Mouse (Mus musculus): ENCODE results near the gene Gpr156. TPM values are rescaled to one million over a fixed set of nuclear protein-coding genes. Genes with fewer than 3 reads are reported as not detected.

Gene Gpr156
- polyA plus RNA-seq, 2 experiments, result 0.59 to 0.78 TPM

DNA sequence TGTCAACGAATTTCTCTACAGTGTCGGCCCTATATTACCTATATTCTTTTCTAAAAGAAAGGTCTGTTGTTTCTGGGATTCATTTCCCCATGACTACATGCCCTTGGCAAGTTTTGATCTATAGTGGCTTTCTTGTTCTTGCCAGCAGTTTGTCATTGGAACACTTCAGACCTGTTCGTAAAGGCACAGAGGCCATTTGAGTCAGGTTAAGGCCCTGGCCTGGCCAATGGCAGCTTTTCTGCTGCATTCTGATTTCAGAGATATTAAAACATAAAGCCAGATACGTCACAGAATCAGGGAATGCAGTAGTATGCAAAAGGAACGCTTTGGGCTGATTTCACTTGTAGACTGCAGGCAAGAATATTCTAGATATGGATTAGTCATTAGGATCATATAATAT, 17.5 kb upstream of the Gpr156 start:
- peaks cover 14% of the 10 kb centered on the region for H3K4me1 ChIP-seq (ENCODE audit: control insufficient read depth, insufficient read depth, low read length)
- no peak for TF ChIP-seq POLR2A (IDR thresholded peaks at IDR 0.05; ENCODE audit: borderline replicate concordance, extremely low read depth, insufficient read depth, insufficient read length)
- 62% methylated on average over 5 of the region's 5 CpGs for WGBS
- no peaks in the 10 kb centered on the region for H3K9me3 ChIP-seq (ENCODE audit: control insufficient read depth, low read length)
- no peak for DNase-seq (ENCODE audit: low spot score)
- H3K27me3 ChIP-seq (ENCODE audit: control insufficient read depth, insufficient read depth, low read length), result no peaks in the 10 kb centered on the region
- H3K4me2 ChIP-seq (replicated peaks; ENCODE audit: low read depth, low read length, severe bottlenecking), result no peak overlapping the region
- H3K9ac ChIP-seq (ENCODE audit: low read depth, low read length, severe bottlenecking), result no peak overlapping the region
- no peak overlapping the region for H3K4me3 ChIP-seq (replicated peaks; ENCODE audit: low read length)
- ATAC-seq (ENCODE audit: low FRiP score, low read depth), result no peak
- peak overlapping the region; percentile 63; the same call in 1 of the 2 replicates for H3K27ac ChIP-seq (replicated peaks; ENCODE audit: low read depth, low read length)
- no peaks in the 10 kb centered on the region for H3K36me3 ChIP-seq (ENCODE audit: control insufficient read depth, insufficient read depth, low read length)

DNA sequence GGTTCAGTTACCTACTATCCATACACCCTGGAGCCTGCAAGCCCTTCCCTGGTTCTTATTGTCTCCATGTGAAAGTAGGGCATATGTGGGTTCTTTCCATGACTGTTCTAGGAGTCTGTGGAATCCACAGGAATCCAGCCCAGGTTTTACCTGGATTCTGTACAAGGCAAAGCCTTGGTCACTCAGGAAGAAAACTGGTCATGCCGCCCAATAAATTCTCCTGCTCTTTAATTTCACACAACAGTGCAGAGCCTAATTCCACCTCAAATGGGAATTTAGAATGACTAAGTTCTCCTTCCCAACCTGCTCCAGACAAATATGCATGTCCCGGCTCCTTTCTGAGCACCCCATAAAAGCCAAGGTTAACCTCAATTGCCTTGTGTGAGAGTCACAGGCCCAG, 16.9 kb upstream of the Gpr156 start:
- H3K4me1 ChIP-seq (ENCODE audit: control insufficient read depth, insufficient read depth, low read length), result peaks cover 14% of the 10 kb centered on the region

DNA sequence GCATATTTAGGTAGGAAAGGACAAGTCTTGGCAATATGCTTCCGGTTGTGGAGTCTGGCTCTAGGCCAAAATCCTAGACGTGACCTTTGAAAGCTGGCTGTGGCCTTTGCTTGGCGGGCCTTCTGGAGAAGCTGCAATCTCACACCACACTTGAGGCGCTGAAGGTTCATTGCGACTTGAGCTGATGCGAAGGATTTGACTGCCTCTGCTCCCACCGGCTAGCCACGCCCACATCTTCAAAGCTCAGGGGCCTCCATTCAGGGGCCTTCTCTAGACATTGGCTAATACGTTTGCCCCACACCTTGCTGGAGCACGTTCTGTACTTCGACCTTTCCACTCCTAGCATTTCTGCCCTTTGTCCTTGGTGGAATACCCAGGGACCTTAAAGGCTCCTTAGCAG, 15.0 kb upstream of the Gpr156 start:
- TF ChIP-seq POLR2A (IDR thresholded peaks at IDR 0.05; ENCODE audit: borderline replicate concordance, extremely low read depth, insufficient read depth, insufficient read length), result no peak
- Histone ChIP-seq H3K9ac (ENCODE audit: low read depth, low read length, severe bottlenecking) (no peak overlapping the region), H3K36me3 (ENCODE audit: control insufficient read depth, insufficient read depth, low read length) (no peaks in the 10 kb centered on the region), H3K4me1 (ENCODE audit: control insufficient read depth, insufficient read depth, low read length) (peaks cover 14% of the 10 kb centered on the region), H3K9me3 (ENCODE audit: control insufficient read depth, low read length) (no peaks in the 10 kb centered on the region), H3K27me3 (ENCODE audit: control insufficient read depth, insufficient read depth, low read length) (no peaks in the 10 kb centered on the region), H3K27ac (replicated peaks; ENCODE audit: low read depth, low read length) (no peak overlapping the region), H3K4me2 (replicated peaks; ENCODE audit: low read depth, low read length, severe bottlenecking) (no peak overlapping the region), H3K4me3 (replicated peaks; ENCODE audit: low read length) (no peak overlapping the region)
- DNase-seq (ENCODE audit: low spot score) (no peak), ATAC-seq (ENCODE audit: low FRiP score, low read depth) (no peak)
- 40% methylated on average over 11 of the region's 11 CpGs for WGBS

More for the DNA sequence above, 16.9 kb upstream of the Gpr156 start:
- Histone ChIP-seq H3K4me2 (replicated peaks; ENCODE audit: low read depth, low read length, severe bottlenecking) (no peak overlapping the region), H3K9ac (ENCODE audit: low read depth, low read length, severe bottlenecking) (no peak overlapping the region), H3K27ac (replicated peaks; ENCODE audit: low read depth, low read length) (no peak overlapping the region), H3K36me3 (ENCODE audit: control insufficient read depth, insufficient read depth, low read length) (no peaks in the 10 kb centered on the region), H3K27me3 (ENCODE audit: control insufficient read depth, insufficient read depth, low read length) (no peaks in the 10 kb centered on the region), H3K9me3 (ENCODE audit: control insufficient read depth, low read length) (no peaks in the 10 kb centered on the region), H3K4me3 (replicated peaks; ENCODE audit: low read length) (no peak overlapping the region)
- 11% methylated on average over 2 of the region's 2 CpGs for WGBS
- ATAC-seq (ENCODE audit: low FRiP score, low read depth) (0 out of 2 replicates have a peak, but pooled peaks have one; percentile 19), DNase-seq (ENCODE audit: low spot score) (peak; percentile 50)
- TF ChIP-seq POLR2A (IDR thresholded peaks at IDR 0.05; ENCODE audit: borderline replicate concordance, extremely low read depth, insufficient read depth, insufficient read length), result no peak

DNA sequence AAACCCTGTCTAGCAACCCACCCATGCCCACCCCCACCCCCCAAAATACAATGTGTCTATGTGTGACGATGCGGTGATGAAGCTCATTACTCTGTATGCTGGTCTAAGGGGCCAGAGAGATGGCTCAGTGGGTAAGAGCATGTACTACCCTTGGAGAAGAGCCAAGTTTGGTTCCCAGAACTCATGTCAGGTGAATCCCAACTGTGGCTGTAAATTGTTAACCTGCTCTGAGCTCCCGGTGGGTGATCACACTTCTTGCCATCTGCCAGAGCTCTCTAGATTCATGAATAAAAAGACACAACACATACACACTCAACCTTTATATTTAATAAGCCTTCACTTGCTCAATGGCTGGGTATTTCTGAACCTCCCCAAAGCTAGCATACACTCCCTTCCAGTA, 9.8 kb upstream of the Gpr156 start:
- no peaks in the 10 kb centered on the region for H3K4me1 ChIP-seq (ENCODE audit: control insufficient read depth, insufficient read depth, low read length)
- no peak overlapping the region for H3K4me3 ChIP-seq (replicated peaks; ENCODE audit: low read length)
- no peaks in the 10 kb centered on the region for H3K36me3 ChIP-seq (ENCODE audit: control insufficient read depth, insufficient read depth, low read length)
- H3K9ac ChIP-seq (ENCODE audit: low read depth, low read length, severe bottlenecking), result no peak overlapping the region
- ATAC-seq (ENCODE audit: low FRiP score, low read depth) (no peak), DNase-seq (ENCODE audit: low spot score) (no peak)
- H3K27me3 ChIP-seq (ENCODE audit: control insufficient read depth, insufficient read depth, low read length), result no peaks in the 10 kb centered on the region
- 95% methylated on average over 3 of the region's 3 CpGs for WGBS
- no peak overlapping the region for H3K4me2 ChIP-seq (replicated peaks; ENCODE audit: low read depth, low read length, severe bottlenecking)
- TF ChIP-seq POLR2A (IDR thresholded peaks at IDR 0.05; ENCODE audit: borderline replicate concordance, extremely low read depth, insufficient read depth, insufficient read length), result no peak
- H3K9me3 ChIP-seq (ENCODE audit: control insufficient read depth, low read length), result no peaks in the 10 kb centered on the region
- H3K27ac ChIP-seq (replicated peaks; ENCODE audit: low read depth, low read length), result no peak overlapping the region

DNA sequence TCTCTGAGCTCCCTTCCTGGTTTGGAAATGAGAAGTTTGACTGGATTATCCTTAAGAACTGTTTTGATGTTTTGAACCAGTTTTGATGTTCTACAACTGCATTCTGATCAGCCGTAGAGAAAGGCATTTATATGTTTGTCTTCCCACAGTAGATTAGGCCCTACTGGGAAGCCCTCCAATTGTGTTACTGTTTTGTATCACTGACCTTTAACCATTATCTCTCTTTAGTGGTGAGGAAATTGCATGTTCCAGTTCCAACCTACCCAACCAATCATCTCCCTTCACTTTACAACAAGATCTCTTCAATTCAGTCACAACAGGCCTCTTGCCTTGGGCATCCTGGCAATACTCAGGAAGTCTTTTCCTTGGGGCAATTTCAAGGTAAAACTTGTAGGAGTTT, 5.2 kb upstream of the Gpr156 start:
- DNase-seq (ENCODE audit: low spot score) (no peak), ATAC-seq (ENCODE audit: low FRiP score, low read depth) (no peak)
- H3K4me2 ChIP-seq (replicated peaks; ENCODE audit: low read depth, low read length, severe bottlenecking), result no peak overlapping the region
- no peak overlapping the region for H3K27ac ChIP-seq (replicated peaks; ENCODE audit: low read depth, low read length)
- no peaks in the 10 kb centered on the region for H3K9me3 ChIP-seq (ENCODE audit: control insufficient read depth, low read length)
- H3K27me3 ChIP-seq (ENCODE audit: control insufficient read depth, insufficient read depth, low read length), result no peaks in the 10 kb centered on the region
- H3K36me3 ChIP-seq (ENCODE audit: control insufficient read depth, insufficient read depth, low read length), result no peaks in the 10 kb centered on the region
- 90% methylated on average over 1 of the region's 1 CpGs for WGBS
- no peak overlapping the region for H3K4me3 ChIP-seq (replicated peaks; ENCODE audit: low read length)
- 0 out of 2 replicates have a peak, but pooled peaks cover 2% of the 10 kb centered on the region for H3K4me1 ChIP-seq (ENCODE audit: control insufficient read depth, insufficient read depth, low read length)
- no peak overlapping the region for H3K9ac ChIP-seq (ENCODE audit: low read depth, low read length, severe bottlenecking)
- no peak for TF ChIP-seq POLR2A (IDR thresholded peaks at IDR 0.05; ENCODE audit: borderline replicate concordance, extremely low read depth, insufficient read depth, insufficient read length)

DNA sequence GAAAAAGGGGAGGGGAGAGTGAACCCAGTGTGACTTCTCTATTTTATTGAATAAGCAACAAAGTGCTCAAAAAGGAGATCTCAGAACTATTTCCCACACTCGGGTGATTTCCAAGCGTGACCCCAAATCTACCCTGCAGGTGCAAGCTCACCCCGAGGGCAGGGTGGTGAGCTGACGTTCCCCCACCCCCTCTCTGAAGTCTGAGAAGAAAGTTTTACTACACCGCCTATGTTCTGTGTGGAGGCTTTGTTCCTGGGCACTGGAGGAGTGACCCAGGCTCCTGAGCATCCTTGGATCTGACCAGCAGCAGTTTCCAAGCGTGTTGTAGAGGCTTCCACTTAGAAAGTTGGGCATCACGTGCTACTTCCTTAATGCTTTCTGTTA, 514 bp downstream of the Gpr156 start:
- Histone ChIP-seq H3K36me3 (ENCODE audit: control insufficient read depth, insufficient read depth, low read length) (no peaks in the 10 kb centered on the region), H3K4me2 (replicated peaks; ENCODE audit: low read depth, low read length, severe bottlenecking) (peak overlapping the region; percentile 93), H3K4me1 (ENCODE audit: control insufficient read depth, insufficient read depth, low read length) (0 out of 2 replicates have a peak, but pooled peaks cover 2% of the 10 kb centered on the region), H3K27ac (replicated peaks; ENCODE audit: low read depth, low read length) (no peak overlapping the region), H3K4me3 (replicated peaks; ENCODE audit: low read length) (peak overlapping the region; percentile 51), H3K9me3 (ENCODE audit: control insufficient read depth, low read length) (no peaks in the 10 kb centered on the region), H3K9ac (ENCODE audit: low read depth, low read length, severe bottlenecking) (no peak overlapping the region), H3K27me3 (ENCODE audit: control insufficient read depth, insufficient read depth, low read length) (0 out of 2 replicates have a peak, but pooled peaks cover 4% of the 10 kb centered on the region)
- WGBS, result 23% methylated on average over 7 of the region's 7 CpGs
- ATAC-seq (ENCODE audit: low FRiP score, low read depth), result no peak
- no peak for DNase-seq (ENCODE audit: low spot score)
- no peak for TF ChIP-seq POLR2A (IDR thresholded peaks at IDR 0.05; ENCODE audit: borderline replicate concordance, extremely low read depth, insufficient read depth, insufficient read length)
